Mouse (Mus musculus) lung, postnatal 0 days (tissue): ENCODE measurements around the gene Vat1l.

Experiments used
- CTCF ChIP-seq: IDR thresholded peaks from 2 replicates; pipeline ENCODE4 v1.5.1; 2016; ENCODE audit warnings: antibody characterized with exemption, mild to moderate bottlenecking
- EP300 ChIP-seq: IDR thresholded peaks from 2 replicates; pipeline ENCODE4 v1.6.1; 2016; ENCODE audit warnings: antibody characterized with exemption, mild to moderate bottlenecking, control low read depth

DNA sequence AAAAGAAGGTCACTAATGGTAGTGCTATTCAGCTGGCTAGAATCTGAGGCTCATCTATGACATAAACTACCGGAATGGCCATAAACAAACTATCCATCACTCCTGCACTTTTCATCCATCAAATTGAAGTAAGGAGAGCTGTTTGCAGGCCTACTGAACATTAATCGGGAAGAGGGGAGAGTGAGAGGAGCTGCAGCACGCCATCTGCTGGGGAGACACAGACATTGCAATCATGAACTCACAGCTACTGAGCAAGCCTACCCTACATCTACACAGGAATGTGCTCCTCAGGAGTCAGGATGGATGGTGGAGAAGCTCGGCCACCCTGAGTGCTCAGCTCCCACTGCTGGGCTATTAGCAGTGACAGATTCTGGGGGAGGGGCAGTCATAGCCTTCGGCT lies 136.9 kb downstream of the Vat1l start:
- TF ChIP-seq CTCF (peak; percentile 37), EP300 (no peak)
